In genomic region chr6:137825022-137825613, GRCm38 (mm10) we compare ENCODE assay signal across 16 mouse cellular contexts.
DNase-seq lines count a peak whose midpoint lies in the region; ATAC-seq lines count a peak whose summit lies in the region.
"Had no signal": no experiment of that assay in that cellular context is flagged by ENCODE, and none has a peak within 500 bp of the region (broad histone marks: within the 10 kb centered on the region; RNA-seq: fewer than 3 reads in every experiment).

No protein-coding gene starts in this region.

- no peak overlapping the region for H3K9ac ChIP-seq in midbrain, embryonic 12.5 days (replicated peaks)
- no peak overlapping the region for H3K9ac ChIP-seq in limb, embryonic 15.5 days
- H3K9ac ChIP-seq: embryonic facial prominence, embryonic 15.5 days; intestine, embryonic 15.5 days had no signal

- H3K9me3 ChIP-seq in midbrain, embryonic 12.5 days: no peaks in the 10 kb centered on the region
- no peaks in the 10 kb centered on the region for H3K9me3 ChIP-seq in midbrain, embryonic 10.5 days (replicated peaks)
- H3K9me3 ChIP-seq in limb, embryonic 15.5 days: no peaks in the 10 kb centered on the region
- H3K9me3 ChIP-seq: embryonic facial prominence, embryonic 15.5 days; intestine, embryonic 15.5 days had no signal

- no peaks in the 10 kb centered on the region; the same call in 1 of the 2 replicates for H3K4me1 ChIP-seq in midbrain, embryonic 12.5 days
- H3K4me1 ChIP-seq in midbrain, embryonic 10.5 days: no peaks in the 10 kb centered on the region
- H3K4me1 ChIP-seq in limb, embryonic 15.5 days: no peaks in the 10 kb centered on the region
- H3K4me1 ChIP-seq: embryonic facial prominence, embryonic 15.5 days; intestine, embryonic 15.5 days had no signal

- H3K27ac ChIP-seq in midbrain, embryonic 12.5 days (replicated peaks): no peak overlapping the region
- no peak overlapping the region for H3K27ac ChIP-seq in midbrain, embryonic 10.5 days (replicated peaks)
- H3K27ac ChIP-seq in limb, embryonic 15.5 days: no peak overlapping the region
- H3K27ac ChIP-seq: embryonic facial prominence, embryonic 15.5 days; intestine, embryonic 15.5 days; kidney, postnatal 0 days had no signal

- no peak overlapping the region for H3K4me3 ChIP-seq in midbrain, embryonic 12.5 days
- no peak overlapping the region for H3K4me3 ChIP-seq in midbrain, embryonic 10.5 days
- H3K4me3 ChIP-seq in limb, embryonic 15.5 days: no peak overlapping the region
- H3K4me3 ChIP-seq: embryonic facial prominence, embryonic 15.5 days; intestine, embryonic 15.5 days; megakaryocyte, embryonic 14.5 days had no signal

- intact Hi-C loops in heart, postnatal 10 days (cut with DNase I): no loop called here

- H3K27me3 ChIP-seq in midbrain, embryonic 12.5 days: no peaks in the 10 kb centered on the region
- H3K27me3 ChIP-seq in midbrain, embryonic 10.5 days (ENCODE audit: low read depth, poor library complexity, severe bottlenecking): no peaks in the 10 kb centered on the region
- H3K27me3 ChIP-seq in limb, embryonic 15.5 days: no peaks in the 10 kb centered on the region
- H3K27me3 ChIP-seq in splenic B cell, adult 2 months (ENCODE audit: control insufficient read depth, insufficient read depth, low read length, poor library complexity, severe bottlenecking): no peaks in the 10 kb centered on the region
- H3K27me3 ChIP-seq: embryonic facial prominence, embryonic 15.5 days; intestine, embryonic 15.5 days; megakaryocyte, embryonic 14.5 days had no signal

- 0 out of 2 replicates have a peak, but pooled peaks have one; percentile 10 for ATAC-seq in midbrain, embryonic 12.5 days (ENCODE audit: low FRiP score, low read depth)
- ATAC-seq in limb, embryonic 15.5 days (ENCODE audit: insufficient number of reproducible peaks, low FRiP score, low TSS enrichment, low read depth): 0 out of 2 replicates have a peak, but pooled peaks have one; percentile 44
- ATAC-seq: intestine, embryonic 15.5 days had no signal

- peak; percentile 63 for DNase-seq in heart, adult 11 months
- no peak for DNase-seq in heart, postnatal 10 days
- no peak for DNase-seq in midbrain, embryonic 10.5 days (ENCODE audit: low spot score)
- DNase-seq in splenic B cell, adult 2 months (ENCODE audit: low read depth, low spot score): peak; percentile 5
- no peak for DNase-seq in kidney, postnatal 10 days
- DNase-seq: adrenal gland, postnatal 25 days; cerebellum, postnatal 36 days; layer of hippocampus, adult 9-11 months; lung, adult 18-20 months; thymus, adult 18-20 months had no signal

- H3K4me2 ChIP-seq in midbrain, embryonic 12.5 days (replicated peaks): no peak overlapping the region
- H3K4me2 ChIP-seq in limb, embryonic 15.5 days: no peak overlapping the region
- H3K4me2 ChIP-seq: embryonic facial prominence, embryonic 15.5 days; intestine, embryonic 15.5 days had no signal

- 90% methylated on average over 5 of the region's 5 CpGs for WGBS in midbrain, embryonic 12.5 days
- WGBS in midbrain, embryonic 10.5 days: 94% methylated on average over 5 of the region's 5 CpGs
- WGBS in limb, embryonic 15.5 days: 78% methylated on average over 5 of the region's 5 CpGs

- no peaks in the 10 kb centered on the region for H3K36me3 ChIP-seq in midbrain, embryonic 12.5 days
- no peaks in the 10 kb centered on the region for H3K36me3 ChIP-seq in midbrain, embryonic 10.5 days
- no peaks in the 10 kb centered on the region for H3K36me3 ChIP-seq in limb, embryonic 15.5 days
- H3K36me3 ChIP-seq in splenic B cell, adult 2 months (ENCODE audit: control insufficient read depth, insufficient read depth, low read length, poor library complexity, severe bottlenecking): peaks cover 4% of the 10 kb centered on the region
- H3K36me3 ChIP-seq: embryonic facial prominence, embryonic 15.5 days; intestine, embryonic 15.5 days had no signal

Comparison
In these comparisons a context has a peak if more than half of its experiments do, and no peak if none do; other contexts are left out.
1. DNase-seq: peak in heart, adult 11 months (single experiment) and splenic B cell, adult 2 months (single experiment); none in heart, postnatal 10 days (0 of 2), midbrain, embryonic 10.5 days (single experiment) and kidney, postnatal 10 days (single experiment).